Mouse (Mus musculus): ENCODE results near the gene Nin.

- no peak for TF ChIP-seq CTCF (IDR thresholded peaks at IDR 0.05; ENCODE audit: low read depth, low read length)
- no peak for TF ChIP-seq POLR2A (IDR thresholded peaks at IDR 0.05; ENCODE audit: borderline replicate concordance, low read depth, low read length)
These were observed 31.0 kb downstream of the Nin start for GRCm38 (mm10) chr12:70082485-70082884.

All from bone marrow macrophage, adult 2 months (primary cell).